Mouse (Mus musculus) neutrophil, adult 65 days (primary cell): ENCODE measurements around the gene Rundc3b. TPM values are rescaled to one million over a fixed set of nuclear protein-coding genes. Genes with fewer than 3 reads are reported as not detected.

Experiments
- total RNA-seq: library from RNA; stranded (reverse); gene quantifications from 2 replicates; pipeline ENCODE4 v1.2.4, GENCODE M21; 2023

Rundc3b gene
- total RNA-seq = not detected in 2 replicates

DNA sequence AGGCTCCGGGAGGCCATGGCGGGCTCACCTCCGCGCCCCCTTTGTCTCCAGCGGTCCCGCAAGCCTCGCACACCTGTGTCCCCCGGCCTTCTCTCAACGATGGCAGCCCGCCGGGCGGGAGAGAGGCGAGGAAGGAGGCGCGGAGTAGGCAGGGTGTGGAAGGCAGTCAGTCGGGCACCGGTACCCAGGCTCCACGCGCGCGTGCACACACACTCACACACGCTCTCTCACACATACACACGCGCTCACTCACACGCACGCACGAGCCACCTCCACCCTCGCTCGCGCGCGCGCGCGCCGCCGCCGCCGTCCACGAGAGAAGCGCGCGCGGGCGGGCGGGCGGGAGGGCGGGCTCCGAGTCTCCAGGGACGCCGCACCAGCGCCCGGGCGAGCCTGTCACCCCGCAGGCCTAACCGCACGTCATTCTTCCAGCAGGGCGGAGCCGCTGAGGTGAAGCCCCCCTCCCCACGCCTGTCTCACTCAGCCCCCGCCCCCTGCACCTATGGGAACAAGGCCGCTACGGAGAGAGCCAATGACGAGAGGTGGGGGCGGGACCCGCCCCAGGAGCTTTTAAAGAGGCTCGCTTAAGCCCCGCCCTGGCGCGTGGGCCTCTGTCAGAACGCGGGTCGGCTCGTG is at the start of gene Rundc3b:
TSS of gene Rundc3b (minus strand) at position 357 of the 636 bp plus-strand sequence.

GRCm38 (mm10) chr5:8659911-8660737 is 37.4 kb upstream of the Rundc3b start, which contains the start of gene Abcb1a:
Gene Abcb1a (plus strand): TSS chr5:8660077.

Other genes starting within 250 kb of the Rundc3b start
- gene Dbf4, start 200.2 kb downstream of the Rundc3b start, total RNA-seq = 32.3 and 40.7 TPM in 2 replicates
- 3.2 and 5.8 TPM in 2 replicates for gene Slc25a40, start 200.1 kb downstream of the Rundc3b start, total RNA-seq
- gene Abcb1a, start 37.1 kb upstream of the Rundc3b start, total RNA-seq = 0.18 TPM in 1 of 2 replicates, not detected in the other
- gene Abcb1b, start 175.2 kb upstream of the Rundc3b start, total RNA-seq = 2.5 and 6.6 TPM in 2 replicates